Mouse (Mus musculus) MEL (cell line): ENCODE measurements at regions not wholly inside any gene's neighbourhood (a gene's known extent, or its start where the extent isn't known, plus 50 kb on each side); places are given as distances from the start of the nearest gene placed in this dataset.

ENCODE experiments used
- DNase-seq: peaks from one replicate; pipeline ENCODE4 v3.0.0; 2011; ENCODE audit warnings: low read depth, low spot score
- H3K27ac ChIP-seq: 2 replicates; pipeline ENCODE4 v1.5.1; 2012; ENCODE audit warnings: low read depth, mild to moderate bottlenecking, control low read depth, low read length, moderate library complexity; ENCODE audit not compliant: control insufficient read depth
- H3K27me3 ChIP-seq, 2 experiments: fragments of 150-350 bp in 1 of 2; sonication (generic) in 1 of 2; 2 replicates each; pipeline ENCODE4 v1.6.1; 2012; ENCODE audit warnings: low read length in 2 of 2, mild to moderate bottlenecking in 2 of 2, improper control_type of control experiment in 1 of 2, moderate library complexity in 1 of 2; ENCODE audit not compliant: insufficient read depth in 2 of 2, control insufficient read depth in 1 of 2
- H3K36me3 ChIP-seq, 2 experiments: 2 replicates each; pipeline ENCODE4 v1.6.1; 2012 to 2014; ENCODE audit warnings: low read length in 2 of 2, improper control_type of control experiment in 1 of 2, inconsistent platforms in 1 of 2, mild to moderate bottlenecking in 1 of 2; ENCODE audit not compliant: insufficient read depth in 2 of 2, control insufficient read depth in 1 of 2
- H3K4me1 ChIP-seq, 2 experiments: fragments of 150-350 bp in 1 of 2; sonication (generic) in 1 of 2; 2 replicates each; pipeline ENCODE4 v1.6.1; 2012; ENCODE audit warnings: low read length in 2 of 2, improper control_type of control experiment in 1 of 2, mild to moderate bottlenecking in 1 of 2; ENCODE audit not compliant: insufficient read depth in 2 of 2, control insufficient read depth in 1 of 2
- H3K4me3 ChIP-seq, 2 experiments: fragments of 150-350 bp in 1 of 2; sonication (generic) in 1 of 2; 2 replicates each; pipeline ENCODE4 v1.5.1; 2012; ENCODE audit warnings: low read depth in 2 of 2, low read length in 2 of 2, mild to moderate bottlenecking in 2 of 2, moderate library complexity in 2 of 2, control low read depth in 1 of 2, improper control_type of control experiment in 1 of 2; ENCODE audit not compliant: control insufficient read depth in 1 of 2, insufficient read depth in 1 of 2
- H3K79me2 ChIP-seq: 2 replicates; pipeline ENCODE4 v1.6.1; 2012; ENCODE audit warnings: mild to moderate bottlenecking, low read length, moderate library complexity; ENCODE audit not compliant: control insufficient read depth, poor library complexity, insufficient read depth
- H3K9ac ChIP-seq: 2 replicates; pipeline ENCODE4 v1.6.1; 2012; ENCODE audit warnings: low read depth, mild to moderate bottlenecking, control low read depth, low read length, moderate library complexity; ENCODE audit not compliant: control insufficient read depth, poor library complexity, severe bottlenecking
- H3K9me3 ChIP-seq: fragments of 150-350 bp; sonication (generic); replicated peaks from 2 replicates; pipeline ENCODE4 v1.6.1; 2012; ENCODE audit warnings: mild to moderate bottlenecking, low read length, improper control_type of control experiment, moderate library complexity; ENCODE audit not compliant: insufficient read depth
- BHLHE40 ChIP-seq: IDR thresholded peaks from 2 replicates; pipeline ENCODE4 v1.6.1; 2012; ENCODE audit warnings: low read depth, mild to moderate bottlenecking, inconsistent platforms, low read length, improper control_type of control experiment, borderline replicate concordance
- CHD2 ChIP-seq: IDR thresholded peaks from 2 replicates; pipeline ENCODE4 v1.6.1; 2011; ENCODE audit warnings: low read length, improper control_type of control experiment
- ELF1 ChIP-seq: IDR thresholded peaks from 2 replicates; pipeline ENCODE4 v1.6.1; 2014; ENCODE audit warnings: low read depth, mild to moderate bottlenecking, inconsistent platforms, low read length, improper control_type of control experiment, moderate library complexity
- GABPA ChIP-seq: IDR thresholded peaks from 2 replicates; pipeline ENCODE4 v1.6.1; 2012; ENCODE audit warnings: low read depth, mild to moderate bottlenecking, inconsistent platforms, low read length, improper control_type of control experiment, moderate library complexity
- GATA1 ChIP-seq: IDR thresholded peaks from 2 replicates; pipeline ENCODE4 v1.6.1; 2011; ENCODE audit warnings: low read depth, low read length, improper control_type of control experiment
- MAZ ChIP-seq: IDR thresholded peaks from 2 replicates; pipeline ENCODE4 v1.6.1; 2012; ENCODE audit warnings: low read depth, mild to moderate bottlenecking, inconsistent platforms, low read length, improper control_type of control experiment
- RAD21 ChIP-seq: IDR thresholded peaks from 2 replicates; pipeline ENCODE4 v1.6.1; 2011; ENCODE audit warnings: mild to moderate bottlenecking, low read depth, low read length, improper control_type of control experiment
- RCOR1 ChIP-seq: IDR thresholded peaks from 2 replicates; pipeline ENCODE4 v1.6.1; 2012; ENCODE audit warnings: low read depth, mild to moderate bottlenecking, inconsistent platforms, low read length, improper control_type of control experiment
- TBP ChIP-seq: IDR thresholded peaks from 2 replicates; pipeline ENCODE4 v1.8.0; 2011; ENCODE audit warnings: low read depth, low read length, improper control_type of control experiment
- UBTF ChIP-seq: IDR thresholded peaks from 2 replicates; pipeline ENCODE4 v1.6.1; 2012; ENCODE audit warnings: low read depth, mild to moderate bottlenecking, inconsistent platforms, low read length, improper control_type of control experiment, moderate library complexity, borderline replicate concordance; ENCODE audit not compliant: insufficient read depth
- USF1 ChIP-seq: IDR thresholded peaks from 2 replicates; pipeline ENCODE4 v1.6.1; 2014; ENCODE audit warnings: low read depth, mild to moderate bottlenecking, inconsistent platforms, low read length, improper control_type of control experiment, moderate library complexity
- USF2 ChIP-seq, 2 experiments: IDR thresholded peaks; 2 replicates each; pipeline ENCODE4 v1.6.1; 2011 to 2012; ENCODE audit warnings: improper control_type of control experiment in 2 of 2, low read length in 2 of 2, borderline replicate concordance in 1 of 2, inconsistent platforms in 1 of 2, low read depth in 1 of 2, mild to moderate bottlenecking in 1 of 2; ENCODE audit not compliant: insufficient read depth in 1 of 2
- ZC3H11A ChIP-seq: IDR thresholded peaks from 2 replicates; pipeline ENCODE4 v1.6.1; 2012; ENCODE audit warnings: low read depth, mild to moderate bottlenecking, inconsistent platforms, low read length, improper control_type of control experiment
- ZKSCAN1 ChIP-seq: IDR thresholded peaks from 2 replicates; pipeline ENCODE4 v1.6.1; 2012; ENCODE audit warnings: low read depth, mild to moderate bottlenecking, inconsistent platforms, low read length, improper control_type of control experiment, moderate library complexity

DNA sequence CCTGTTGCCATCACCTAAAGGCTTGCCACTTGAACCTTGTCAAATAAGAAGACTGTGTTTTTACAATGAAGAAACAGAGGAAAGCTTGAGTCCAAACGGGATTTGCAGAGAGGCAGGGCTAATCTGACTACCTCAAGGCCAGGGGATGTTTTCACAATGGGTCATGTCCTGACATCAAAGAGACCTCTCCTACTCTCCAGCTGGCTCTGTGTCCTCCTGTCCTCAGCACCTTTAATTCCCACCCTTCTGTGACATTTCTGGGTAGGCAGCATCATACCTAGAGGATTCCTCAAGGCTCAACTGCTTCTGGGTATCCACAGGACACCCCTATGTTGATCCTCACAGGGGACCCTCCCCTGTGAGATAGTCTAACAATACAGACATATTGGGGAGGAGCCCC, 97.7 kb downstream of the E030025P04Rik start:
- no peak for DNase-seq
- H3K36me3 ChIP-seq: no peaks in the 10 kb centered on the region
- no peak for TF ChIP-seq TBP
- no peak for TF ChIP-seq USF1
- TF ChIP-seq GABPA: no peak
- no peak for TF ChIP-seq MAZ
- TF ChIP-seq ZKSCAN1: no peak
- H3K9me3 ChIP-seq: no peaks in the 10 kb centered on the region
- no peaks in the 10 kb centered on the region for H3K79me2 ChIP-seq
- H3K9ac ChIP-seq: no peak overlapping the region
- no peaks in the 10 kb centered on the region for H3K4me1 ChIP-seq
- H3K27ac ChIP-seq: no peak overlapping the region
- no peak overlapping the region for H3K4me3 ChIP-seq
- no peaks in the 10 kb centered on the region for H3K27me3 ChIP-seq

DNA sequence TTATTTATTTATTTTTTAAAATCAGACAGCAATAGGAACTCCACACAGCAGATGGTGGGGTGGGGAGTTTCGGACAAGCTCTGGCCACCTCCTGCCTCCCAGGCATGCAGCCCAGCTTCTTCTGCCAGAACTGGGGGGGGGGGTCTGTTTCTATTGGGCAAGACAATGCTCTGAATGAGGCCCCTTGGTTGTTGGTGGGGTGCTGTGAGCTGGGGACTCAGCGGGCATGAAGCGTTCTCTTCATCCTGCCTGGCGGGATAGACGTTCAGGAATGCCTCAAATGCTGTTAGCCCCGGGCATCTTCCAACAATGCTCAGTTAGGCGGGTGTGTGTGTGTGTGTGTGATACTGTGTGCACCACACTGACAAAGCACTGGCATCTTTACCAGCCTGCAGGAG, 103.7 kb downstream of the E030025P04Rik start:
- Histone ChIP-seq H3K79me2 (no peaks in the 10 kb centered on the region), H3K27me3 (no peaks in the 10 kb centered on the region), H3K4me3 (no peak overlapping the region), H3K9ac (no peak overlapping the region), H3K4me1 (no peaks in the 10 kb centered on the region), H3K9me3 (no peaks in the 10 kb centered on the region), H3K27ac (no peak overlapping the region), H3K36me3 (no peaks in the 10 kb centered on the region)
- TF ChIP-seq CHD2 (no peak), ELF1 (no peak), GATA1 (no peak)
- no peak for DNase-seq

DNA sequence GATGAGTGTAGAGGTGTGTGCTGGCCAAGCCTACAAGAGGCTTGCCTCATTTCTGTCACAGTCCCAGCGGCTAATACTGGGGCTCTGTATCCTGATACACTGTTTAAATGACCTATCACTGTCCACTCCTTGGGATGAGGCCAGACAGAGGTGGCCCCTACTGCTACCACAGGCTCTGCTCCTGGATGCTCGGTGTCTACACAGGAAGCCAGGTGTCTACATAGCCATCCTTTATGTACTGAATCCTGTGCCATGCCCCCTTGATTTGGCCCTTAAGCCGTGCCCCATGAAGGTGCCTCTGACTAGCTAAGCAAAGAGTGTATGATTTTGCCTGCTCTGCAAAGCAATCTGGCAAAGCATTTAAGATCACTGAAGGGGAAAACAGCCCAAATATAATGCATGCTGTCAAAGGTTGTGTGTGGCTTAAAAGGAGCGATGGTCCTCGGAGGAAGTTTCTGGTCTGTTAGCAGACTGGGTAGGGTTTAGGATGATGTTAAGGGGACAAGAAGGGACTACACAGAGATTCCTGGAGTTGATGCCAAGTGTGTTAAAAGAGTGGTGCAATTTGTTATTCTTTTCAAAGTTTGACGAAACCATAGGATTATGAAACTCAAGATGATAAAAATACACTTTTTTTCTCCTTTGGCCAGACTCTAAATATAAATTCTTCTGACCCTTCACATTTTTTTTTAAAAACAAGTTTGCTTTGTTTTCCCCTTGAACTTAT, 104.2 kb downstream of the E030025P04Rik start:
- no peak for TF ChIP-seq RAD21
- TF ChIP-seq UBTF: no peak
- no peak for TF ChIP-seq RCOR1
- TF ChIP-seq ZC3H11A: no peak
- TF ChIP-seq USF1: no peak
- TF ChIP-seq USF2 (IDR thresholded peaks at IDR 0.05; ENCODE audit: borderline replicate concordance in 1 of 2, insufficient read depth in 1 of 2, low read depth in 1 of 2, low read length in 2 of 2): no peak
- no peak for TF ChIP-seq BHLHE40
- no peak for TF ChIP-seq TBP
- TF ChIP-seq, all 39 proteins: peak for 0
- H3K79me2 ChIP-seq: no peaks in the 10 kb centered on the region
- H3K9me3 ChIP-seq: no peaks in the 10 kb centered on the region
- H3K4me1 ChIP-seq: no peaks in the 10 kb centered on the region
- no peak overlapping the region for H3K9ac ChIP-seq
- H3K27me3 ChIP-seq: no peaks in the 10 kb centered on the region
- no peak overlapping the region for H3K4me3 ChIP-seq
- H3K27ac ChIP-seq: no peak overlapping the region
- DNase-seq: no peak
- H3K36me3 ChIP-seq: no peaks in the 10 kb centered on the region
